Mouse (Mus musculus) liver, adult 2 months (tissue): Measurements from ENCODE around the gene Ak3.

Experiments used
- CTCF ChIP-seq: fragments of 200-500 bp; IDR thresholded peaks from 2 replicates; pipeline ENCODE4 v1.5.1; 2011; ENCODE audit warnings: low read depth, low read length, control low read depth
- POLR2A ChIP-seq: fragments of 200-500 bp; IDR thresholded peaks from 2 replicates; pipeline ENCODE4 v1.6.1; 2011; ENCODE audit warnings: low read length, control low read depth; ENCODE audit not compliant: insufficient read depth; ENCODE audit errors: extremely low read depth

GRCm38 (mm10) chr19:29031788-29032187 lies 16.0 kb downstream of the Ak3 start:
- TF ChIP-seq CTCF (no peak), POLR2A (no peak)
